Mouse (Mus musculus): ENCODE data around the gene Gm42421. TPM values are rescaled to one million over a fixed set of nuclear protein-coding genes. Genes with fewer than 3 reads are reported as not detected.

Gene Gm42421
- total RNA-seq, 2 experiments from 2014 or later = 0.46 TPM; not detected in 1

GRCm38 (mm10) chr5:143936156-143936555, 8.2 kb downstream of the Gm42421 start:
- DNase-seq = no peak

- DNase-seq = no peak
Measured at GRCm38 (mm10) chr5:143941588-143941987, 13.6 kb downstream of the Gm42421 start.

- no peak for DNase-seq
Measured at GRCm38 (mm10) chr5:143943231-143944125, 15.5 kb downstream of the Gm42421 start.

- DNase-seq = no peak
Measured at GRCm38 (mm10) chr5:143948361-143948760, 20.4 kb downstream of the Gm42421 start.

GRCm38 (mm10) chr5:143950016-143950415, 22.0 kb downstream of the Gm42421 start:
- peak; percentile 23 to 35 for DNase-seq

GRCm38 (mm10) chr5:143957101-143957500, 29.1 kb downstream of the Gm42421 start:
- no peak for DNase-seq

- no peak for DNase-seq
Measured at GRCm38 (mm10) chr5:143959551-143959950, 31.6 kb downstream of the Gm42421 start.

- DNase-seq = no peak
Measured at GRCm38 (mm10) chr5:143961176-143961575, 33.2 kb downstream of the Gm42421 start.

- peak; percentile 85 to 88 for DNase-seq
Measured at GRCm38 (mm10) chr5:143965586-143966345, 37.8 kb downstream of the Gm42421 start.

GRCm38 (mm10) chr5:143966671-143967070, 38.7 kb downstream of the Gm42421 start:
- no peak for DNase-seq

GRCm38 (mm10) chr5:143972628-143973027, 44.7 kb downstream of the Gm42421 start:
- no peak for DNase-seq

GRCm38 (mm10) chr5:143974931-143975630, 47.1 kb downstream of the Gm42421 start:
- DNase-seq = peak; percentile 74 to 83

GRCm38 (mm10) chr5:143975631-143975933, 47.6 kb downstream of the Gm42421 start:
- DNase-seq = no peak

GRCm38 (mm10) chr5:143976232-143976631, 48.3 kb downstream of the Gm42421 start:
- no peak for DNase-seq

- no peak for DNase-seq
Measured at GRCm38 (mm10) chr5:143976726-143977431, 48.9 kb downstream of the Gm42421 start.

GRCm38 (mm10) chr5:143980858-143981257, 52.9 kb downstream of the Gm42421 start:
- no peak for DNase-seq

- no peak for DNase-seq
Measured at GRCm38 (mm10) chr5:143982361-143982760, 54.4 kb downstream of the Gm42421 start.

GRCm38 (mm10) chr5:143985381-143985780, 57.4 kb downstream of the Gm42421 start:
- peak; percentile 79 to 83 for DNase-seq
